Mouse (Mus musculus): ENCODE results near the gene Cela3a.

Cela3a gene

DNA sequence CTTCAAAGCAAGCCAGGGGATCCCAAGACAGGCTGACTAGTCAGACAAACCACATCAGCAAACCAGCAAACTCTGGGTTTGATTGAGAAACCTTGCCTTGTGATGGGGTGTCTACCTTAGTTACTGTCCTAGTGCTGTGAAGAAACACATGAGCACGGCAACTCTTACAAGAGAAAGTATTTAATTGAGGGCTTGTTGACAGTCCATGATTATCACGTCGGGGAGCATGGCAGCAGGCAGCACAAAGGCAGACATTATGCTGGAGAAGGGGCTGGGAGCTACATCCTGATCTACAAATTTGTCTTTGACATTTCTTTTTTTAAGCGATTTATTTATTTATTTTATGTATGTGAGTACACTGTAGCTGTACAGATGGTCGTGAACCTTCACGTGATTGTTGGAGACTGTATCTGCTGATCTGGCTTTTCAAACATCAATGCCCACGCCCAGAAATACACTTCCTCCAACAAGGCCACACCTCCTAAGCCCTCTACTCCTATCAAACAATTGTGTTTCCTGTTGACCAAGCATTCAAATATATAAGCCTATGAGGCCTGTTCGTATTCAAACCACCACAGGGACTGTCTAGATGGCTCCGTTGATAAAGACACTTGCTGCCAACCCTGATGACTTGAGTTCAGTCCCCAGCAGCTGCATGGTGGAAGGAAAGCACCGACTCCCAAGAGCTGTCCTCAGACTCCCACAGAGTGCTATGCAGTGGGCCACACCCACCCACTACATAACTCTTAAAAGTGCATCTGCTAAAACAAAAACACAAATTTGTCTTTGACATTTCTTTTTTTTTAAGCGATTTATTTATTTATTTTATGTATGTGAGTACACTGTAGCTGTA lies 8.3 kb upstream of the Cela3a start:
- in situ Hi-C loops (cut with MboI, MseI) = loop anchor here (25.0 kb wide), 1 partner anchor 331 kb away; no protein-coding TSS in a partner anchor

DNA sequence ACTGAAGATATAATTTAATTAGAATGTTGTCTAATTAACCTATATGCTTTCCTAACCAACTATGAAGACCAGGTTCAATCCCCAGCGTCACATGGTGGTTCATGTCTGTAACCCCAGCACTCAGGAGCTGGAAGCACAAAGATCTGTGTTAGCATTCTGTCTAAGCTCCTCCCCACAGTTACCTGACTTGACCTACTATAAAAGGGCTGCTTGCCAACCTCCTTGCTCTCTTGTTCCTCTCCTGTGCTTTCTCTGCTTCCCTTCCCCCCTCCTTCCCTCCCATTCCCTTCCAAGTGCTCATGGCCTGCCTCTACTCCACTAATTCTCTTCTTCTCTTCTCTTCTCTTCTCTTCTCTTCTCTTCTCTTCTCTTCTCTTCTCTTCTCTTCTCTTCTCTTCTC lies 5.3 kb upstream of the Cela3a start:
- in situ Hi-C loops (cut with MboI, MseI) = loop anchor here (25.0 kb wide), 1 partner anchor 328 kb away; no protein-coding TSS in a partner anchor

DNA sequence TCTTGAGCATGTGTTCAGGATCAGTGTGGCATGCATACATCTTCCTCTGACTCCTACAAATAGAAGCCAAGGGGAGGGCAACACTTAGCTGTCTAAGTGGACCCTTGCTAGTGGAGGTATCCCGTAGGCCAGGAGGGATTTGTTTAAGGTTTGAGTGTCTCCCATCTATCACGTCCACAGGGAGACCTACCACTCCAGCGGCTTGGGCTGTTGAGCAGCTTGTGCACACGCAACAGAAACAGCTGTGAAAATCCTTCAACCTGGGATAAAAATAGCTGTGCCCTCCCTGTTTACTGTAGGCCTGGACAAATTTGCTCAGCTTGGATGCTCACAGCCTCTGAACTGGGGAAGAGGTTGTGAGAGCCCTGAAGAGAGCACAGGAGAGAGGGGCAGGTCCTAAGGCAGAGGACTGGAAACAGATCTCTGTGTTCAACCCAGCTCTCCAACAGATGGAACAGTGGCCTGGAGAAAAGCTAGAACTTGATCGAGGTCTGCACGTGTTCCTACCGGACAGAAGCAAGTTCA lies 2.7 kb upstream of the Cela3a start:
- in situ Hi-C loops (cut with MboI, MseI) = loop anchor here (25.0 kb wide), 1 partner anchor 325 kb away; no protein-coding TSS in a partner anchor

DNA sequence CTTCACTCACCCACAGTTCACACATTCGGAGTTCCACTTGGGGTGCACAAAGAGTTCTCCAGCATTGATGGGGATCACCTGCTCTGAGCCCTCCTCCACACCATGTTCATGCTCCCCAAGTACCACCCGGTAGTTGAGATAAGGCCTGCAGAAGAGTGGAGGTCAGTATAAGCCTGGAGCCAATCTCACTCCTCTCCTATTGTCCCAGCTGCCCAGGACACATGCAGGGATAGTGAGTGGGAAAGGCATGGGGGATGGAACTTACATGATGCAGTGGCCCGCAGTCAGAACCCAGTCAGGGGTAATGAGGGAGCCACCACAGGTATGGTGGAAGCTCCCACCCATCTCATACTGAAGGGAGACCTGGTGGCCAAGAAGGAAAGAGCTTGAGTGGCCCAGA lies 4.0 kb downstream of the Cela3a start:
- in situ Hi-C loops (cut with MboI, MseI) = loop anchor here (25.0 kb wide), 1 partner anchor 318 kb away; no protein-coding TSS in a partner anchor

DNA sequence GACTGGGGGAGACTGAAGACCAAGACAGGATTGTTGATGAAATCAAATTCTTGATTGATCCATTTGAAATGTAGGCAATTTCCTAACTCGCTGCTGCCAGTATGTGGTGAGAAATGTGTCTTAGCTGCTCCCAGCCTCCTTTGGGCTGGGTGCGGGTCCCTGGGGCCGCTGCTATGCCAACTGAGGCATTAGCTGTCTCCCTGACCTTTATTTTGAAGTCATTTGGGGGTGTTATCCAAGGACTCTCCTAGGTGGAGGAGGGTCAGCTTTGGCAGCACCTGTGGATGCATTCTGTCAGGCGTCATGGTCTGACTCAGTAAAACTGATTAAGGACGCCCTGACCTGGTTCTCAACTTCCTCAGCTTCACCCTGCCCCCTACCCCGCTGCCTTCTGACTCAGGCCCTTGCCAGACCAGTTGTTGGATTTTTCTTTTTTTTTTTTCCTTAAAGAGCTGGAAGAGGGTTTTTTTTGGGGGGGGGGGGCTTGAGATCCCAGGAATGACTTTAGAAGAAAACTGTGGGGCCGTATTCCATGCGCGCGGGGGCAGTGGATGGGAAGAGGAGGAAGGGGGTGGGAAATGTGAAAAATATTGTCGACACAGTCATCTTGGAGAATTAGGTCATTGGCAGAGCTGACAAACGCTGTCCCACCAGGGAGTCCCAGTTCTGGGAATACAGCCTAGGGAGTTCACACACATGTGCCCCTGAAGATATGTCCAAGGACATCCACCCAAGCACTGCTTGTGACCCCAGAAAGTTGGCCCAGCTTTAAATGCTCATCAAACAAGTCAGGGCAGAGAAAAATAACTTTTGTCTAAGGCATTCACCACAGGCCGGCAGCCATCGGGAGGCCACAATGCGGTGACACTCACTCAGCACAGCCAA lies 12.7 kb downstream of the Cela3a start:
- in situ Hi-C loops (cut with MboI, MseI) = loop anchor here (5.0 kb wide), 1 partner anchor 85 kb away; no protein-coding TSS in a partner anchor

DNA sequence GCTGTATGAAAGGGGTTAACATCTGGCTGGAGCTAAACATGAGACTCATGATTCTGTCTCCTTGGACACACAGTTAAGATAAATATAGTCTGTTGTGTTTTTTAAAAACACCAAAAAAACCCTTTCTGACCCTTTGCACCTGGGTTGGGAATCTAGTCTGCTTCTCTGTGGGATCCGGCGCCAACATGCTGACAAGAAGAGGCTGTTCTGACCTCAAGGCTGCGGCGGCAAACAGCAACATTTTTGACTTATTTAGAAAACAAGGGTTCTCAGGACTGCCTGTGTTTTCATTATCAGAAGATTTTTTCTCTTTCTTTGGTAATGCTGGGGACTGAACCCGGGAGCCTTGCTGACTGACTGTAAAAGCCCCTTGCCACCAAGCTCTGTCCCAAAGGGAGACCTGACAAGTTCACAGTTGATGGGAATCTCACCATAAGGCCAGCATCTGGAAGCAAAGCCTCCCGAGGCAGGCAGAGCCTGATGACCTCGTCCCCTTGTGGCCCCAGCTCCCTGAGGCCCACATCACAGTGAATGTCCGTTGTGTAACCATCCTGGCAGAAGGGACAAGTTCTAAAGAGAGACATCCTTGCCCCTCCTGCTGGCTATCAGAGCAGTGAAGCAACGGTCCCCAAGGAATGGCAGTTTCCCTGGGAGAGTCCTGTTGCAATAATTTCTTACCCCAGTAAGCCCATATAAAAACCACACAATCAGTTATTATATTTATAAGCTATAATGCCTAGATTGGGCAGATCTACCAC lies 16.0 kb downstream of the Cela3a start:
- in situ Hi-C loops (cut with MboI, MseI) = no loop called here

DNA sequence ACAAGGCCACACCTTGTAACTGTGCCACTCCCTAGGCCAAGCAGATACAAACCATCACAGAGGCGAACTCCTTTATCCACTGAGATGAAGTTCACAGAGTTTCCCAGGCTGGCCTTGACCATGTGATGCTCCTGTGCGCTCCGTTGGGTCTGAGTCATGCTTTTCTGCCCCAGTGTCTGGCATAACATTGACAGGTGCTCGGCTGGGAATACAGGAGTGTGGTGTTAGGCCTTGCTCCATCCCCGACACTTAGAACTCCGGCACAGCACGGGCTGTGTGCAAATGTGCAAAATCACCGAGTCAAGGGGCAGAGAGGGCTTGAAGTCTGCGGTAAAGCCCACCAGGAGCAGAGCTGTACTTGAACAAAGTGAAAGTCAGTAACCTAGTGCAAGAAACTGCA lies 16.7 kb downstream of the Cela3a start:
- in situ Hi-C loops (cut with MboI, MseI) = no loop called here

DNA sequence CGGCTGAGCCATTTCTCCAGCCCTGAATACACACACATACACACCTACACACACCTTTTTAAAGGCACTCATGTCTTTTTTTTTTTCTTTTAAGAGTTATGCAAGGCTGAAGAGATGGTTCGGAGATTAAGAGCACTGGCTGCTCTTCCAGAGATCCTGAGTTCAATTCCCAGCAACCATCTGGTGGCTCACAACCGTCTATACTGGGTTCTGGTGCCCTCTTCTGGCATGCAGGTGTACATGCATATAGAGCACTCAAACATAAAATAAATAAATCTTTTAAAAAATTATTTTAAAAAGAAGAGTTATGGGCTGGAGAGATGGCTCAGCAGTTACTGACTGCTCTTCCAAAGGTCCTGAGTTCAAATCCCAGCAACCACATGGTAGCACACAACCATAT lies 18.3 kb downstream of the Cela3a start:
- in situ Hi-C loops (cut with MboI, MseI) = no loop called here

DNA sequence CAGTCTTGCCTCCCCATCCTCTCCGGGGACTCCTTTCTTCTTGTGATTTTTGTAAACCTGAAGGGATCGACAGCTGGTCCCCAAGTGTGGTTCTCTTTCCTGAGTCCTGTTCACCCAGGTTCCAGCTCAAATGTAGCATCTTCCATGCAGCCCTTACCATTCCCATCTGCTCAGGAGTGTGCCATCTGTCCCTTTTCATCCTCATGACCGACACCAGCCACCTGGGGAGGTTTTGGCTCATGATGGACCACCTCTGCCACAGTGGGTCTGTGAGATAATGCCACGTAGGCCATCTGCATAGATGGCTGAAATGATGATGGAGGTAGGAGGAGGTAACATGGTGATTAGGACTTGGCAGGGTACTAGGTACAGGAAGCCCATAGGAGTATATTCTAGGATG lies 19.4 kb downstream of the Cela3a start:
- in situ Hi-C loops (cut with MboI, MseI) = no loop called here

DNA sequence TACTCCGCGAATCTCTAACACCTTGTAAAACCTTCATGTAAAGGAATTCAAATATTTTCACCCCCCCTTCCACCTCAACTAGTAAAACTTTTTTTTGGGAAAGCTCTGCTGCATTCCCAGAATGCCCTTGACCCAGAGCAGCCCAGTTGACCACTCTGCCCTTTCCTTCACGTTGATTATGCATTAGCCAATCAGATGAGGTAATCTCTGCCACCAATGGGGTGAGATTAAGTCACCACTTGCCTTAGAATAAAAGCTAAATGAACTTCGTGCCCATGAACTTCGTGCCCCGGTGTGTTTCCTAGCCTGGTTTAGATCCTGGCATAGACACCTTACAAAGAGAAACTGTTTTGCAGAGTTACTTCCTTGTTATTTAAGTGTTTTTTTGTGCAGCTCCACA lies 20.6 kb downstream of the Cela3a start:
- in situ Hi-C loops (cut with MboI, MseI) = no loop called here

DNA sequence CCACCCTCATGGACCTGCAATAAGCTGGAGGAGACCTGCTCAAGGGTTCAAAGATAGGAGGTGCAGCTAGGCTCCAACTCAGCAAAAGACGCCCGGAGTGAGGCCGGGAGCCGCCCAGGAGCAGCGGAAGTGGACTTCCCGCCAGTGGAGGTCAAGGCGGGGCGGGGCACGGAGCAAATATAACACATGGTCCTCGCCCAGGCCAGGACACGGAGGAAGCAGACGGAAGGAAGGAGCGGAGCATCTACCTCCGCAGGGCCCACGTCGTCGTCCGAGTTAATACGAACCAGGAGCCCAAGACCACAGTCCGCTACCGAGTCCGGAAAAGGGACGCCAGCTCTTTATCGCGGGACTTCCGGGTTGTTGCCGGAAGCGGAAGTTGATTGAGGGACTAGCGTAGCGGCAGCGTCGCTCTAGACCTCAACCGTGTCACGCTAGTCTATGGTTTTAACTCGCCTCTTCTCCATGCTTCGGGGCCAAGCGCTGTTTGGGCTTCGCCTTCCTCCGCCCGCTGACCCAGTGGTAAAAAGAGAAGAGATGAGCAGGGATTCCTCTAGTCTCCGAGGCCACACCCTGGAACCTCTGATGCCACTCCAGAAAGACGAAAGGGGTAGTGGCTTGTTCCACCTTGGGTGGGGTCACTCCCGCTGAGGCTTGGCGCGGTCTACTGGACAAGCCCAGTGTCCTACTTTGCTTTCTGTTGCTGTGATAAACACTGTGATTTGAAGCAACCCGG lies 21.4 kb downstream of the Cela3a start:
- in situ Hi-C loops (cut with MboI, MseI) = no loop called here

DNA sequence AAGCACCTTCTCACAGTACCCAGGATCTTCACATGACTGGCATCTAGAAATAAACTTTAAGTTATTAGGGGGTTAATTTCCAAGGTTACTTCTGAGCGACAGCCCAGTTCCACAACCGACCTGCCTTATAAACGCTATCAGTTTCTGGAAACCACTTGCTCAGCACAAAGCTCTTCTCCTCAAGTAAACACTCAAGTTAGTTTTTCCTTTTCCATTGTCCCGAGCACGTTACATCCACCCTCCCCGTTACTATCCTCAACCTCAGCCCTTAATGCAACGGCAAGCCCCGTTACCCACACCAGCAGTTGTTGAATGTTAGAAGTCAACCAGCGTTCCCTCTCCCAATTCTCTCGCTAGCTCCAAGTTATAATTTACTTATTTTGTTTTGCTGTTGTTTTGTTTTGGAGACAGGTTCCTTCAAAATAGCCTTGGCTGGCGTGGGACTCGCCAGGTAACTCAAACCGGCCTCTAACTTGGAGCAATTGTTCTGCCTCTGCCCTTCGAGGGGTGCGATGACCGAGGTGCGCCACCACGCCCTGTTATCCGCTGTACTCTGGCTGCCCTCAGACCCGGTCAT lies 22.0 kb downstream of the Cela3a start:
- in situ Hi-C loops (cut with MboI, MseI) = no loop called here

DNA sequence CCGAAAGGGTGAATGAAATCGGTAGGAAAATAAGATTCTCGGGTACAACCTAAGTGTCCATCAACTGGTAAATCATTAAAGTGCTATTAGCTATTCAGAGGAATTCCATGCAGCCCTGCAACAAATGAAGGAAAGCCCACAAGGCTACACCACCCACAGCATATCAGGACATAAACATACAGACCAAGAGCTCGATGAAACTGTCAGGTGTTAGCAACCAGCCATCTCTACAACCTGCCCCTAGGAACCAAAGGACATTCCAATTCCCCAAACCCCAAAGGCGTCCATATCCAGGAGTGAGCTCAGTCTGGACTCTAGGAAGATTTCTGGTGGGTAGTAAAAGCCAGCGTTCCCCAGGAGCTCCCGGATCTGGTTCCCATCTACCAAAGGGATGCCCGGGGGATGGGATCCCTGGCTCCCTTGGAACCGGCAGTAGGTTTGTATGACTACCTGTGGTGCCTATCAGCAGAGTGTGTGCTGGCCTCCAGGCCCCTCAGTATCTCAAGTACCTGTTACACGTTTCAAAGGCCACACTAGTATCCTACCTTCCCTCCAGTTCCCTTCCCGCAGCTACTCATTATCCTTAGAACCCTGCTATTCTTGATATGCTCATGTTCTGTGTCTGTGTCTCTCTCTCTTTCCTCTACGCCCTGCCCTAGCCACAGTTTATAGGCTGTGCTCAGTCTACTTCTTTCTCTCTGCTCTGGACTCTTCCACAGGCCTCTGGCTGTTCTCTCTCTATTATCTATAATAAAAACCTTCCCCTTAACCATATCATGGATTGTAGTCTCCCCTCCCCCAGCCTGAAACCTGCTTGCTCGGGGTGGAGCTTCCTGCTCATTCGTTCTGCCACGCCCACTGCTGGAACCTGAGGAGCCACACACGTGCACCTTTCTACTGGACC lies 28.6 kb downstream of the Cela3a start:
- in situ Hi-C loops (cut with MboI, MseI) = no loop called here

DNA sequence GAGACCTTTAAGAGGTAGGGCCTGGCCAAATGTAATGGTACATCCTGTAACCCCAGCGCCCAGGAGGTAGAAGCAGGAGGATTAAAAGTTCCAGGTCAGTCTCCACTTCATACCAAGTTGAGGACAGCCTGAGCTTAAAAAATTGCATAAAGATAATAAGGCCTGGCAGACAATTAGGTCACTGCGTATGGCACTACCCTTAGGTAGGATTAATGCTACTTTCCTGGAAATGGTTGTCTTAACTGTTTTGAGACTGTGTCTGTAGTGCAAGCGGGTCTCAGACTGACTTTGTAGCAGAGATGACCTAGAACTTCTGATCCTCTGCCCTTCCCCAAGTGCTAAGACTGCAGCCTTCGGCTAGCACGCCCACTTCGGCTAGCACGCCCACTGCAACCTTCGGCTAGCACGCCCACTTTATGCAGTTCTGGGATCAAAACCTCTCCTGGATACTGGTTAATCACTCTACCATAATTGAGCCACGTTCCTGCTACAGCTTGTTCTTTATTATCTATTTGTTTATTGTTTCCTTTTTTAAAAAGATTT lies 29.8 kb downstream of the Cela3a start:
- in situ Hi-C loops (cut with MboI, MseI) = no loop called here

DNA sequence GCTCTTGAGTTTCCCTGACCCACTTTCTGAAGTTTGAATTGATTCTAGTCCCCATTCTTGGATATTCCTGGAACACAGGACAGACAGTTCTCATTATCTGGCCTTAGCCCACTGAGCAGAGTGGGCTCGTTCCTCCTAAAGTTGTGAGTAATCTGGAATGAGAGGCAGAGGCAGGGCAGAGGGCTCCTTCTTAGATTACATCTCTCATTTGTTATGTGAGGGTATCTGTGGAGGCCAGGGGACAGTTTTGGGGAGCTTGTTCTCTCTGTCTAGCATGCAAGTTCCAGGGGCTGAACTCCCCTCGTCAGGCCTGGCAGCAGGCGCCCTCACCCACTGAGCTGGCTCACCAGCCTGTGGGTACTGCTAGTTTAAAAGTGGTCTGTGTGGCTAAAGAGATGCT lies 30.5 kb downstream of the Cela3a start:
- in situ Hi-C loops (cut with MboI, MseI) = no loop called here

DNA sequence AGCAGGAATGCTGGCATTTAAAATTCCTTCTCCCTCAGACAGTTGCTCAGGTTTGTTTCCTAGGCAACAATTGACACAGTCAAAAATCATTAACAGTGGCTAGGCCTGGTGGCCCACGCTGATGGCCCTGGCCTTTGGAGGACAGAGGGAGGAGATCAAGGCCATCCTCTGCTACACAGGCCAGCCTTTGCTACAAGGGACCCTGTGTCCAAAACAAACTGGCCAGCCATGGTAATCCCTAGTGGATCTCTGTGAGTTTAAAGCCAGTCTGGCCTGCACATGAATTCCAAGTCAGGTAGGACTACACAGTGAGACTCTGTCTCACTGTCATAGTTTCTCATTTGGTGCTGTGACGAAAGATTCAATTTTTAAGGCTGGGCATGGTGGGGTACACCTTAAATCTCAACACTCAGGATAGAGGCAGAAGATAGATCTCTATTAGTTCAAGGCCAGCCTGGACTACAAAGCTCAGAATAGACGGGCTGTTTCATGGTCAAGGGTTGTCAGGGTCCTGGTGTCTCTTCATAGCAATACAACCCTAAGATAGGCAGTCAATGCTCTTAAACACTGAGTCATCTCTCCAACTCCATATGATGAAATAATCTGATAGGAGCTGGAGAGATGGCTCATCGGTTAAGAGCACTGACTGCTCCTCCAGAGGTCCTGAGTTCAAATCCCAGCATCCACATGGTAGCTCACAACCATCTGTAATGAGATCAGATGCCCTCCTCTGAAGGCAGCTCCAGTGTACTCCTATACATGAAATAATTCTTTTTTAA lies 31.9 kb downstream of the Cela3a start:
- in situ Hi-C loops (cut with MboI, MseI) = no loop called here

DNA sequence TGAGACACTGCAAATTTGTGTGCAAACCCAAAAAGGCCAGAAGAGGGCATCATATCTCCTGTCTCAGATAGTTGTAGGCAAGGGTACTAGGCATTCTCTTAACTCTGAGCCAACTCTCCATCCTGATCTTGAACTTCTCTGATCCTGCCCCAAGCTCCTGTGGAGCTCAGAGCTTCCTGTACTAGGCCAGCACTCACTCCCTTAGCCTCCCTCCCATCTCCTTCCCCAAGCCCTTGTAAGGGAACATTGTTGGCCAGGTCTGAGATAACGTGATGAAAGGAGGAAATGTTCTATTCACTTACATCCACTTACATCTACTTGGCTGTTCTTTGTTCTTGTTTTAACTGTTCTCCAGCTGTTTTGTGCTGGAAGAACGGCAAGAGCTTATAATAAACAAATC lies 32.8 kb downstream of the Cela3a start:
- in situ Hi-C loops (cut with MboI, MseI) = no loop called here
